Mouse (Mus musculus) adrenal gland, postnatal 14 days (tissue): ENCODE measurements at regions not wholly inside any gene's neighbourhood (a gene's known extent, or its start where the extent isn't known, plus 50 kb on each side); places are given as distances from the start of the nearest gene placed in this dataset.
A peak's percentile ranks its signal among the peaks of the same experiment; 100 is the strongest.
"Not testable (repeated sequence)": the region's sequence is repeated elsewhere in the genome, so short reads cannot be mapped to it uniquely, and the experiment has no call there.

ENCODE experiments used
- DNase-seq: peaks from one replicate; pipeline ENCODE4 v3.0.0; 2021; ENCODE audit warnings: mixed read lengths

DNA sequence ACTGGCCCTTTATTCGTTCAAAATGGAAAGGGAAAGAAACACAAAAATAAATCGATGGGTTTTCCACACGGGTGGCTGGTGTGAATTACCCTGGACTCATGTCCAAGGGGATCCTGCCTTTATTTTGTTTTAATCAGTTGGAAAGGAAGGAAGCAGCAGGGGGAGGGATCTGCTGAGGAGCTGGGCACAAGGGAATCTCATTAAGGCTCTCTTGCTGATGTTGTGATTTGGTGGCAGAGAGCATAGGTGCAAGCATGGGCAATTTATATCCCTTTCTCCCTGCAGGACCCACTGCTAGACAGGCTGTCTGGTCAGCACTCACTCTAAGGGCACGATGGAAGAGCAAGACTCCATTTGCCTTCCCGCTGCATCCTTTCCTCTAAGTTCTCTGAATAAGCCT lies 469.2 kb downstream of the Epha7 start:
- no peak for DNase-seq

DNA sequence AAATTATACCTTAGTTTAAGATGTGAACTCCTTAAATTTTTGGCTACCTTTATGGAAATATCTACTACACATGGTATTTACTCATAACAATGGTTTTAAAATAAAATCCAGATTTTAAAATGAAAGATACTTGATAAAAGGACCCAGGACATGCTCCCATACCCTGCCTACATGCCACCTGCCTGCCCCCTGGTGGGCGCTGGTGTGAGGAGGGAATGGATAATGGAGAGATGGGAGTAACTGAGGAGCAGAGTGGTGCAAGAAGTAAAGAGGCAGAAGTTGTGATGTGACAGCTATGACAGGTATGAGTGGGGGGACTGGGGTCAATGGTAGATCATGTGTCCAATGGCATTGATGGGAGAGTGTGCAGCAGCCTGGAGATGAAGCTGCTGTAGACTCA lies 488.4 kb downstream of the Epha7 start:
- peak; percentile 58 for DNase-seq

DNA sequence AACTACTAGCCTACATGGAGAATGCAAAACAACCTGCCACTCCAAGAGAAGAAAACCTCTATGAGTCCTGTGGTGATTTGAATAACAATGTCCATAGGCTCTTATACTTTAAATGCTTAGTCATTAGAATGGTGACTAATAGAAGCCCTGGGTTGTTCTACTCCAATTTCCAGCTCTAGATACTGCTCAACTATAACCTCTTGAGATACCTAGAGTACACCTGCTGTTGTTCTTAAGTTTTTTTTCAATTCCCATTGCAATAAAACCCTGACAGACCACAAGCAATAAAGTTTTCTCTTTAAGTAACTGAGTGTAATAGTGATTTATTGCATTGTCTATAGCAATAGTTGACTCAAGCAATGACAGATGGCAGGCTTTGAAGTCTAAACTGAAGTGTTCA lies 491.0 kb downstream of the Epha7 start:
- DNase-seq = no peak

DNA sequence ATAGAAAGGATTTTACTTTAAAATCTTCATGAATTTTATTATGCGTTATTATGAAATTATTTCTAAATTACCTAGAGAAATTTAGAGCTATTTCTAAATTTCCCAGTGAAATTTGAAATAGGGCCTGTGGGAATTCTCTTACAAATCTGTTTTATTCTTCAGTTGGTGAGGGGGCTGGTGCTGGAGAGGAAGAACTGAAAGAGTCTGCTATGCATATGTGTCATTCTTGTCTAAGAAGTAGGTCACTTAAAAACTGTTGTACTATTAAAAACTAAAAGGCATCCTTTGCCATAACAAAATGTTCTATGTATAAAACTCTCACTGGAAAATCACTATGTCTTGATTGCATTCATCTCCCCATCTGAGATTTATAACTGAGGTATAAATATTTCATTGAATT lies 494.3 kb downstream of the Epha7 start:
- no peak for DNase-seq

DNA sequence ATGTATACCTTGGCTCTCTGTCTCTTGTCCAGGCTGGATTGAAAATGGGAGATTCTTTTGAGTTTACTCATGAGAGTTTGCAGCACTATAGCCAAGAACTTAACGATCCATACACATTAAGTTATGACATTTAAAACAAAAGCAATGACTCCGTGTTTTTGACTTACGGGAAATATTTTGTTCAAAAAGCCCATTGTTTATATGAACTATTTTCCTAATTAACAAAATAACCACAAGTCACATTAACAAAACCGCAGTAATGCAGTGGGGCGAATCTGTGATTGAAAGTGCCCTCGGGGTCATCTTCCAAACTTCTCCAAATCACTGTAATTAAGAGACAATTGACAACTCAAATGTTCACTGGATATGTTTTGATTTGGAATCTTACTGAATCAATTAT lies 511.0 kb downstream of the Epha7 start:
- DNase-seq = no peak

DNA sequence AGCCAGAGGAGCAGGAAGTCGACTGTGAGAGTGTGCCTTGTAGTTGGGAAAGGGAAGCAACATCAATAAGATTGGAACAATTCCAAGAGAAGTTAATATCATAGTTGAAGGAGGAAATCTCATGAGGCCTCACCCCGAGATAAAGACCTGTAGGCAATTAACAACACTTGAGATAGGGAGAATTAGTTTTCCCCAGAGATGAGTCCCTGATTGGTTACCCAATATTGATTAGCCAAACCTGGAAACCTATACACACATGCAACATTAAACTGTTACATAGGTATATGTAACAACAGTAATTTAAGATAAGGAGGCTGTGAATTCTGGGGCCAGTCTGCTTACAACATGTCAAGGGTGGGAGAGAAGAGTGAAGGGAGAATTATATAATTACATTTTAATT lies 516.2 kb downstream of the Epha7 start:
- DNase-seq = no peak

DNA sequence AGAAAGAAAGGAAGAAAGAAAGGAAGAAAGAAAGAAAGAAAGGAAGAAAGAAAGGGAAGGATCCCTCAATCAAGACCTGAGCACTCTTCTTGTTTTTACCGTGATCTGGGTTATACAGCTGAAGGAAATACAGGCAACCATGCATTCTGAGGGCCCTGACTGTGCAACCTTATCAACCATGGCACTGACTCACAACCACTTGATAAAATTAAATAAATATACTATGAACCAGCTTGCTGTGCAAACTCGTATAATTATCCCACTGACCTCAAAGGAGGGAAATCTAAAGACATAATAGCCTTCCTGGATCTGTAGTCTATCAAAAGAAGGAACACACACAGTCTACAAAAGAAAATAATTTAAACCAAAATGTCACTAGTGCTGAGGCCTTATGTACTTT lies 518.8 kb downstream of the Epha7 start:
- no peak for DNase-seq

DNA sequence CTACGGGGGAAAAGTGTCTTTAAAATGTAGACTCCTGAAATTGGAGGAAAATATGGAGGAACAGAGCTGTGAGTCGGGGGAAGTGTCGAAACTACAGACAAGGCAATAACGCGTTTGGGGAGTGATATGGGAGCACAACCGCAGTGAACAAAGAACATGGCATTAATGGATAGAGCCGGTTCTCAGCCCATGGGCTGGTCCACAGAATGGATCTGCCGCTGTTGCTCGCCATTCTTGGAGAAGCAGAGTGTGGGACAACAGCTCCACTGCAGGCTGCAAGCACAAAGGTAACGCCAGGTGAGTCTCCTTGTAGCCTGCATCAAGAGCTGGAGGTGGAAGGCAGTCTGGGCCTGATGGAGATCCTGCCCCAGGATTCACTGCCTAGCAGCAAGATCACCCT lies 524.3 kb downstream of the Epha7 start:
- no peak for DNase-seq

DNA sequence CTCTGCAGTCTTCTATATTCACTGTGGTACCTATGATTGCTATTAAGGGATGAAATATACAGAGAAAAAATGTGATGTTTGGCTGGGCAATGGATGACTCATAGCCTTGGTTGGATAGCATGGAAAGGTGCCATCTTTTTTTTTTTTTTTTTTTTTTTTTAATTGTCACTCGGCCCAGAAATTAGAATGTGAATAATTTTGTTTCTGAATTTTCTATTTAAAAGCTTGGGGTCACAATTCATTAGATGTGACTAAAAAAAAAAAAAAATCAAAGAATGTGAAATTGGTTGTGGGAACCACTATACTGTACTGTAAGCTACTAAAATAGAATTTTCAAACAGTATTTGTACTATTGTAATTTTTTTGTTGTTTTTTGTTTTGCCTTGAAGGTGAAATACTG lies 549.3 kb downstream of the Epha7 start:
- no peak for DNase-seq

DNA sequence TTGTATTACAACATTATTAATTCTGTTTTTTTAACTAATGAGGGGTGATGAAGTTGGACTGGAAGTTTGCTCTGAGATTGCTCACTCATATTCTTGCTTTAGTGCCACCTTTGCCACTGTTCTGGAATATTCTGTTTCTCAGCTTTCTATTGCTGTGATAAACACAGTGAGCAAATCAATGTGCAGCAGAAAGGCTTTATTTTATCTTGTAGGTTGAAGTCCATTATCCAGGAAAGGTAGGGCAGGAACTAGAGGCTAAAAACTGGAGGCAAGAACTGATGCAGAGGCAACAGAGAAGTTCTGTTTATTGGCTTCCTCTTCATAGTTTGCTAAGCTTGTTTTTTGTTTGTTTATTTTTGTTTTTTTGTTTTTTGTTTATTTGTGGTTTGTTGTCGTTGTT lies 576.4 kb downstream of the Epha7 start:
- no peak for DNase-seq

DNA sequence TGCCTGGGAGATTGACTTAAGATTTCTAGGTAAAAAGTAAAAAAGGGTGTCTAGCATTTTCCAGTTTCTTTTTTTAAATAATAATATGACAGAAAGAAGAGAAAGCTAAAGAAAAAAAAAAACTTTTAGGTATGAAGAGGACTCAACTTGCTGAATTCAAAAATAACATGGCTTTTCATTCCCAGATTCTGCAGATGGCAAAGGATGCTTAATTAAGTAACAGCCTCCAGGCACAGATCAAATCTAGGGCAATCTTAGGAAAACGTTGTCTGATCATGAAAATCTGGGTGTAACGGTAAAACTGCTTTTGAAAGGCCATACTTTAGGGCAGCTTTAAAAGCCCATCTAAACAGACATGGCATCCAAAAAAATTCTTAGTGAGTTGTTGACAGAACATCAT lies 577.4 kb downstream of the Epha7 start:
- no peak for DNase-seq

DNA sequence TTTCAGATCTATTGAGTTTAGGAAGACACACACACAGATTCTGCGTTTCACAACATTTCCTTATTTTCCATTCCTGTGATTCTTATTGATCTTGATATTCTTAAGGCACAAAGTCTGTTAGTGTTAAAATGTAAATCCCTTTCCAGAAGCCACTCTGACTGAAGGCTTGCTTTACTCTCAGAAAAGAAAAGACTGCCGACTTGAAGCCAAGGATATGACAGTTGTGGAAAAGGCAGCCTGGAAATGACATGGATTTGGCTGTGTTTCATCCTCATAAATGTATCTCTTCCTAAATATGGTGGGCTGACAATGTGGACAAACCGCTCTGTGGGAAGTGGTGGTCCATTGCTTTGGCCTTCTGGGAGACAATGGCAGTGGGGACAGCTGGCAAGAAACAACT lies 589.2 kb downstream of the Epha7 start:
- no peak for DNase-seq

DNA sequence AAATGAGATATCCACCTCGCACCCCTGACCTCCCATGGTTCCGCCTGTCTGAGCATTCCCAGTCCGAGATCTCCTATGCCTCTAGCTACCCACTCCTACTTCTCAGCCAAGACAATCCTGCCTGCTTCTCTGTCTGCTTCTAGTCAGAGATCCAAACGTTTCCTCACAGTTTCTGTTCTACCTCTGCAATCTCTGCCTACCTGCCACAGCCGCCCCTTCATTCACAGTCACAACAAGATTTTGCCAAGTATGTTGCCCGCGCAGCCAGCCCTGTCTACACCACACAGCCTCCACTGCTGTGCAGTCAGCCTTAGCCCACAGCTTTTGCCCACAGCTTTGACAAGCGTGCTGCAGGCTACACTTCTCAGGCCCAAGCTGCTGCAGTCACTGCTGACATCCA lies 601.7 kb downstream of the Epha7 start:
- DNase-seq = no peak

DNA sequence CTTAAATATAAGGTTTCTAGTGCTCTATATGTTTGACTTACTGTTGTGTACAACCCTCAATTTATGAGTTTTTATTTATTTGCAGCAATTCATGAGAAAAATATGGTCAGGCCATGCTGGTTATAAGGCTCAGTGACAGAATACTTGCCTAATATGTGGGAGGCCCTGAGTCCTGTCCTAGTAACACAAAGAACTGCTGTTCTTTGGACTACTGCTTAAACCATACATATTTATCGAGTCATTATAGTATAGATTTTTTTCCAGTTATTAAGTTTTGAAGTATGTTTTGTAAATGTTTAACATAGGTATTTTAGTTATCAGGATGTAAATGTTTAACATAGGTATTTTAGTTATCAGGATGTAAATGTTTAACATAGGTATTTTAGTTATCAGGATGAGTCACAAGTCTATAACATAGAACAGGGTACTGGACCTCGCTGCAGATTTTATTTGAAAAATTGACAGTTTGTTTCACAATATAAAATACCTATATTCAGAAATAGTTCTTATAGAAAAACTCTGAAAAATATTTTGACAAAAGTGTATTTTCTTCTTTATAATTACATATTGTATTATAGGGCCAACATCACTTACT lies 607.4 kb downstream of the Epha7 start:
- DNase-seq = no peak

DNA sequence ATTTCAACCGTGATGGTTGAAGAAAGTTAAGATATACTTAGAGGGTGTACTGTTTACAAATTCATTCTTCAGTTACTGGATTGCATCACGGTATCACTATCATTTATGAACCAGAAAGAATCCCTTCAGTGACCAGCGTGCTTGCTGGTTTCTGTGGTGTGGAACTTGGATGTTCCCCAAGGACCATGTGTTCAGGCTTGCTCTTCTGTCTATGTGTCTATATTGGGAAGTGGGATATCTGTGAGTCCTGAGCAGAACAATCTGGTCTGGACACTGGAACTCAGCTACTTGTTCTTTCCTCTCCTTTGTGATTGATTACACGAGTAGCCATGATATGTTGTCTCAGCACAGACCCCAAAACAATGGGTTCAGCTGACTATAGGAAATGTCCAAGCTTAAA lies 618.6 kb downstream of the Epha7 start:
- not testable (repeated sequence) for DNase-seq

DNA sequence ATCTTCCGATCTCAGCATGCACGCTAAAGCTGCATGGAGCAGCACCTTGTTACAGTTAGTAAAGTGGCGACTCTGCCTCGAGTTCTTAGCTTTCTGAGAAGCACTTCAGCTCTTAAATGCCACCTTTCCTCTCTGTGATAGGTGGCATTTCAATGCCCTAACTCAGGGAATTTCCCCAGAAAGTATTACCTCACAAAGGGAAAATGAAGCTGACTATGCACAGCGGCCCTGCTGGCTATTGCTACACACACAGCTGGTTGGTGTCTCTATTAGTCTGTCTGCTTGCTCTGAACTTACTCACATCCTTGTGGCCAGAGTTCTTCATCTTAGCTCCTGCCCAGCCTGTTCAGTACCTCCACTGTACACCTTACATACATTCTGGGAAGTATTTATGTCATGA lies 650.4 kb downstream of the Epha7 start:
- DNase-seq = no peak

DNA sequence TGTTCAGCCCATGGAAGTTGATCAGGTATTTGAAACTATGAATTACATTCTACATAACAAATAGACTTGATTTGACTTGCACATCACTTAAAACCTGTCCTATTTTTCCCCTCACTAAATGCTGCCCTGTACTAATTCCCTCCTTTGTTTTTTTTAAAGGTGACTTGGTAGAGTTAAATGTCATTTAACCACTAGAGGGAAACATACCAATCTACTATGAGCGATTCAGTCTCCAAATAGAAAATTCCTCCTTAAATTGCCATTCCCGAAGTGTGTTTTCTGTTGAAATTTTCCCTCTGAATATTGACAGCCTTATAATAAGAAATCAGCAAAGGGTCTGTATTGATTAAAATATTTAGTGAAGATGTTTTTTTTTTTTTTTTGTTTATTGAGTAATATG lies 653.4 kb downstream of the Epha7 start:
- no peak for DNase-seq

DNA sequence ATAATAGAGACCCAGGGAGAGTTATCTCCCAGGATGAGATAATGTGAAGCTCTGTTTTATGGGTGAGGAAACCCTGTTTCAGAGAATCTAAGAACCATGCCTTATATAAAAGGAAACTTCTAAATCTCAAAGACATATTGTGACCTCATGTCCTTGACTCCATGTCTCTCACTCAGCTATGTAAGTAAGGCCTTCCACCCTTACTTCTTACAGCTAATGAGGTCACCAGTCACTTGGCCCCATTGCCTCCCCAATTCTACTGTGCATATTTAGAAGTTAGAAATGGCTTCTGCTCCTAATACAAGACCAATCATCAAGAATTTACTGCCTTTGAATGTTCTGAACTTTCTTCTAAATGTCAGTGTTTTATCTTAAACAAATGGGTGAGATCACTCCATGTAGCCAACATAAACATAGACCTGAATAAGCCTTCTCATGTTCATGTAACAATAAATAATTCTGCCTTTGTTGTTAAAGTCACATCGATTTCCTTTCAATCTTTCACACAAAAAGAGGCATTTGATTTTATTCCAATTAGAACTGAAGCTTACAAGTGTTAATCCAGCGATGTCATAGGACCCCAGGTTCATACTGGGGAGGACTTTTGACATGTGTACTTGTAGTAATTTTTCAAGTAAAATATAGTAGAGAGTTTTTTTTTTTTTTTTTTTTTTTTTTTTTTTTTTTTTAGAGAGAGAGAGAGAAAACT lies 667.6 kb downstream of the Epha7 start:
- no peak for DNase-seq

DNA sequence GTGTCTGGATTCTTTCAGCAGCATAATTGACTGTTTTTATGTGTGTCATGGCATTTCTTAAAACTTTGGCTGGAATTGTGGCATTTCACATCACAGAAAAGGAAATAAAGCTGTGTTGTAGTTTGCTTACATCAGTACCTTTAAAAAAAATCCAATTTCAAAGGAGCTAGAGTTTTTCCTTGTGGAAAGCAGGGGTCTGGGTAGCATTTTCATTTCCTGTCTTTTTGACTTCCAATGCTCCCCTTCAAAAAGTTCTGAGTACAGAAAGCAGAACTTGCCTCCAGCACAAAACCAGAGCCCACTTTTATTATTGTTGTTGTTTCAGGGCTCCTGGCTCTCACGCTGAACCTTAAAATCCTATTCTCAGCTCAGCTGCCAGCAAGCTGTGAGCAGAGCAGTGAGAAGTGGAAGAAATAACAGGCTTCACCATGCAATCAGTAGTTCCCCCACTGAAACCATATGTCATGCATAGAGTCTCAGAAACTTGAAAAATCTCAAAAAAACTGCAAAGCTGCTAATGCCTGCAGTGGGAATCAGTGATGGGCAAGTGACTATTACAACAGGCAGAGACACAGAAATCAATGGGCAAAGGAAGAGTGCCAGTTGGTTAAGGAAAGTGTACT lies 668.3 kb downstream of the Epha7 start:
- DNase-seq = no peak

DNA sequence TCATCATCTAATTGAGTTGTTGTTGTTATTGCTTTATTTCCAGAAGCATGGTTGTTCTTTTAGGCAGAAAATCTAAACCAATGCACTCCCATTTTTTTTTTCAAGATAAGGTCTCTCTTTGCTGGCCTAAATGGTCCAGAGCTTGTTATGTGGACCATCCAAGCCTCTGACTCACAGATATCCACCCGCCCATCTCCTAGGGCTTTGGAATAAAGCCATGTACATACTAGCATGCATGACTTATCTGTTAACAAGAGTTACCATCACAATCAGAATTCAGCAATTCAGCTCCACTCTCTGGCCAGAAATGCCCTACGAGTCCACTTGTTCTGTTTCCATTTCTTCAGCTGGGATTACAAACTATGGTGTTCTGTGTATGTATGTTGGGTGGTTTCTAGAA lies 669.5 kb downstream of the Epha7 start:
- DNase-seq = no peak

DNA sequence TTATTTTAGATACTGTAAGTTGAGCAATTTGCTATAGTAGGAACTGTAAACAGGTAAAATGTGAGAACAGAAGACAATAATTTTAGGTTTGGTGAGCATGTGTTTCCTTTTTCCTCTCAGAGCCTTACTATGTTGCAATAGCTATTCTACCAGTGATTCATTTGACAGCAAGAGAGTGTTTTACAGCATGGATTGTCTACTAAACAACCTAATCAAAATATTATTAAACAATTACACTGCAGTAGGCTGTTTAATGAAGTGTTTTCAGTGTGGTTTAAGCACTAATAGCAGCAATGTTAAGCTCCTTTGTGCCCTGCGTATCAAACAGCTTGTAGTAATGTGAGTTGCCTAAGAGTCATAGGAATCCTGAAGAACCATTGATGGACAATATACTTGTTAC lies 687.9 kb downstream of the Epha7 start:
- no peak for DNase-seq

DNA sequence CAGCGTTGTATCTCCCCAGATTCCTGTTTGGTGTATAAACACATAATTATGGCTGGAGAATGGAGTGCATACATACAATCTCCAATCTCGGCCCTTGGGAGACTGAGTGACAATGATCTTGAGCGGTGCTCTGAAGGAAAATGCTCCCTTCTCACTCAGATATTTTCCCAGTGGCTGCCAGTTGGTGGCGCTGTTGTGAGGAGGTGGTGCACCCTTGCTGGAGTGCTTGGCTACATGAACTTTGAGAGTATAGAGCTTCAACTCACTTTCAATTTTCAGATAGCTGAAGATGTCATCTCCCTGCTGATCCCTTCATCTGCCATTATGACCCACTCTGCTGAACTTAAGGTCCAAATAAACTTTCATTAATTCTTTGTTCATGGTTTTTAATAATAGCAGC lies 712.1 kb downstream of the Epha7 start:
- peak; percentile 6 for DNase-seq

DNA sequence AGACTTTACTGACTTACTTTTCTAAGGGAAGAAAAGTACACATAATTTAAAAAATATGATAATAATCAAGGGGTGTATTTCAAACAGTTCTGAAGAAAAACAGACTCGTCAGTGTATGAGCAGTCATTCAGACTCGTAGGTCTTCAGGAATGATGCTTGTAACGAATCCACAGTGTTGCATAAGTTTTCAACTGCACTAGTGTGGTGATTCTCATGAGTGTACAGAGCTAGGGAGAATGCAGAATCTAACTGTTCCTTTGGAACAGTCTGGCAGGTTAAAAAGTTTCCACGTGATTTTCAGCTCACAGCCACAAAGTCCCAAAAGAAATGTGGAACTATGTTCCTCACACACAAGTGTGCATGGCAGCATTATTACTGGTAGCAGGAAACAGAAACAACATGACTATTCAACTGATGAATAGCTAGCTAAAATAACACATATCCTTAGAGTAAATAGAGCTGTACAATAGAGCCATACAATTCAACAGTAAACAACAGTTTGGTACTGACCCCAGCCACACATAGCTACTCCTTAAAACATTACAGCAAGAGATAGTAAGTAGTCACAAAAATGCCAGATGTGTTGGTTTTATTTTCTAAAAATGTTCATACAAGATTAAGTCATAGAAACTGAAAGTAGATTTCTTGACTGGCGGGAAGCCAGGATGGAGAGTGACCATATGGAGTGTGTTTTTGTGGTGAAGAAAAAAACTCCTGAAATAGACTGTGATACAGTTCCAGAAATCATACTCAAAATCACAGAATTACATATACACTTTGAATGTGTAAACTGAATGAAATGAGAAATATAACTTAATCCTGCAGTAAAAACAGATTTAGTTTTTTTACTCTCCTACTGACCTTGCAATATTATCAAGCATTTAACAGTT lies 713.1 kb downstream of the Epha7 start:
- DNase-seq = no peak
